Mouse (Mus musculus) heart, embryonic 15.5 days (tissue): ENCODE measurements at regions not wholly inside any gene's neighbourhood (a gene's known extent, or its start where the extent isn't known, plus 50 kb on each side); places are given as distances from the start of the nearest gene placed in this dataset.

Experiments used
- ATAC-seq: fragments of 200-750 bp; cut with Nextera tagmentation; replicated peaks from 2 replicates; pipeline ENCODE4 v1.8.0; 2017; ENCODE audit warnings: low read depth, moderate TSS enrichment; ENCODE audit not compliant: insufficient number of reproducible peaks, insufficient read depth, low FRiP score
- H3K27ac ChIP-seq: fragments of 300-500 bp; sonication (generic); 2 replicates; pipeline ENCODE4 v1.5.1; 2015; ENCODE audit warnings: mild to moderate bottlenecking, inconsistent platforms
- H3K27me3 ChIP-seq: fragments of 300-500 bp; sonication (generic); 2 replicates; pipeline ENCODE4 v1.6.1; 2015; ENCODE audit warnings: inconsistent platforms
- H3K36me3 ChIP-seq: fragments of 300-500 bp; sonication (generic); 2 replicates; pipeline ENCODE4 v1.6.1; 2015; ENCODE audit warnings: mild to moderate bottlenecking, inconsistent platforms
- H3K4me1 ChIP-seq: fragments of 300-500 bp; sonication (generic); replicated peaks from 2 replicates; pipeline ENCODE4 v1.6.1; 2015; ENCODE audit warnings: inconsistent platforms
- H3K4me2 ChIP-seq: fragments of 300-500 bp; sonication (generic); 2 replicates; pipeline ENCODE4 v1.6.1; 2015; ENCODE audit warnings: inconsistent platforms, mild to moderate bottlenecking, moderate library complexity
- H3K4me3 ChIP-seq: fragments of 300-500 bp; sonication (generic); 2 replicates; pipeline ENCODE4 v1.5.1; 2015; ENCODE audit warnings: mild to moderate bottlenecking, inconsistent platforms
- H3K9ac ChIP-seq: fragments of 300-500 bp; sonication (generic); 2 replicates; pipeline ENCODE4 v1.6.1; 2015; ENCODE audit warnings: mild to moderate bottlenecking, inconsistent platforms
- H3K9me3 ChIP-seq: fragments of 300-500 bp; sonication (generic); replicated peaks from 2 replicates; pipeline ENCODE4 v1.6.1; 2016; ENCODE audit warnings: inconsistent platforms
- WGBS: fragments of 180-500 bp; shearing (Covaris S2); methylation state at CpG from one replicate; pipeline ENCODE4 v1.1.7; 2015; ENCODE audit warnings: mixed read lengths; 5-methylcytosine and 5-hydroxymethylcytosine counted together

DNA sequence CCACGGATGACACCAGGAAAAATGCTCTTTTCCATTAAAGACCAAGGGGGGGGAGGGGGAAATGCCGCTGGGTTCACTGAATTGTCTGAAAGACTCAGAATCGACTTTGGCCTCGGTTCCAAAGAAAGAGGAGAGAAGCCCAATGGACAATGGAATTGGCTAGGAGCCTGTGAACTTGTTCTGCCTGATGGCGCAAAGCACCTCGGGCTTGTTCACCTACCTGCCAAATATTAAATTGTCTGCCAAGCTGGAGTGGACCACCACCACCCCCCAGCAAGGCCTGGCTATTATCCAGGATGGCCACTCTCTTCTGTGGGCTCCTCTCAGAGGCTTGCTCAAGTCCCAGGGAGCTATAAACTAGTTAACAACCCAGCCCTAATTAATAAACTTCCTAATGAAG lies 352.7 kb upstream of the Jmjd1c start:
- H3K4me1 ChIP-seq: no peaks in the 10 kb centered on the region
- H3K9me3 ChIP-seq: no peaks in the 10 kb centered on the region
- H3K27me3 ChIP-seq: no peaks in the 10 kb centered on the region
- H3K9ac ChIP-seq: no peak overlapping the region
- no peaks in the 10 kb centered on the region for H3K36me3 ChIP-seq
- H3K4me3 ChIP-seq: no peak overlapping the region
- no peak for ATAC-seq
- no peak overlapping the region for H3K27ac ChIP-seq
- H3K4me2 ChIP-seq: no peak overlapping the region
- WGBS: 86% methylated on average over 6 of the region's 6 CpGs

DNA sequence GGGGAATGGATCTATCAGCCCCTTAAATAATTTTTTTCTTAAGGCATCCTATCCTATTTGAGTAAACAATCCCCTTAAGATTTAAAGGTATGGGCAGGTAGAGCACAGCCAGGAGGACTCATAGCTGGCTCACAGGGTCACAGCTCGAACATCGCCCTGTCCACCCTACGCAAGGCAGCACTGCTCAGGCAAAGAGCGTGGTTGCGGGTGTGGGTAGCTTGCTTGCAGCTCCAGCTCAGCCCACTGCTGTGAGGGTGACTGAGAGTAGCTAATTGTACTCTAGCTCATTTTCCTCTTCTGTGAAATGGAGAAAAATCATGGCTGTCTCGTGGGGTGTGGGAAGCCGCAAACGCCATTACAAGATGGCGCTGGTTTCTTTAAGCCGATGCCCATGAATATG lies 350.1 kb upstream of the Jmjd1c start:
- no peak overlapping the region for H3K4me2 ChIP-seq
- H3K9me3 ChIP-seq: no peaks in the 10 kb centered on the region
- 92% methylated on average over 10 of the region's 10 CpGs for WGBS
- H3K36me3 ChIP-seq: no peaks in the 10 kb centered on the region
- no peak for ATAC-seq
- no peak overlapping the region for H3K27ac ChIP-seq
- no peaks in the 10 kb centered on the region for H3K27me3 ChIP-seq
- H3K9ac ChIP-seq: no peak overlapping the region
- no peak overlapping the region for H3K4me3 ChIP-seq
- no peaks in the 10 kb centered on the region for H3K4me1 ChIP-seq

DNA sequence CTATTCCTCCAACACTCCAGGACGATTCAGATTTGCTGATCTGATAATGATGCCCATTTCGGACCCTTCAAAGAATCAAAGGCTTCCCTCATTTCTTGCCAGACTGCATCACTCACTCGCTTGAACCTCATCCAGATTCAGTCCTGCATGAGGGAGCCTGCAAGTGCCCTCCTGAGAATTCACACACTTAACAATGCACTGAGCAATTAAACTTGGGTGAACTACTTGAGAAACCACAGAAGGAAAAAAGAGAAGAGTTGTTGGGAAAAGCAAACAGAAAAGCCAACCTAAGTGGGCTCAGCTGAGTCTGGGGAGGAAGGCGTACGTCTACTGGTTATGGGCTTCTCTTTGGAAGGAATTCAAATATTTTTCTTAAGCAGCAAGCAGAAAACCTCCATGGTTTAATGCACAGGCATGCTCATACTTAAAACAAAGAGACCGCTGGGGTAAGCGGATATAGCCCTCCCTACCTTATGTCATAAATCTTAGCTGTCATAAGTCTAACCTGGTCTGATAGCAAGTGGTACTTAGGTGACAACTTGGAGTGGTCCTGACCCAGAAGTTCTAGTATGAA lies 343.6 kb upstream of the Jmjd1c start:
- Histone ChIP-seq H3K27me3 (no peaks in the 10 kb centered on the region), H3K4me1 (no peaks in the 10 kb centered on the region), H3K4me2 (no peak overlapping the region), H3K4me3 (no peak overlapping the region), H3K9me3 (no peaks in the 10 kb centered on the region), H3K27ac (no peak overlapping the region), H3K9ac (no peak overlapping the region), H3K36me3 (no peaks in the 10 kb centered on the region)
- 78% methylated on average over 7 of the region's 7 CpGs for WGBS
- no peak for ATAC-seq

DNA sequence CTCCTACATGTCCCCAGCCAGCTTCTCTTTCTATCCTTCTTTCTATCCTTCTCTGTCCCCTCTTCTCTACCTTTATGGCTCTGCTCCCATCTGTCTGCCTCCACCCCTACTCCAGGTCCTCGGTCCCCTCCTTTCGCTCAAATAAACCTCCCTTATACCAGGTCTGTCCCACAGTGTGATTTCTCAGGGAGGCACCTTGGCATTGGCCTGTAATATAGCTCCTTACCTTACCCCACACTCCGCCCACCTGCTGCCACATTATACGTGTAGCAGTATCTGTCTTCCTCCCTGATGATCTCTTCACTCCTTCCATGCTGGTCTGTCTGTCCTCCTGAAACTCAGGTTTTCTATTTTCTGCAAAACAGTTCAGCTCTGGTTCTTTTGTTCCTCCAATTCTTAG lies 339.1 kb upstream of the Jmjd1c start:
- ATAC-seq: no peak
- H3K36me3 ChIP-seq: no peaks in the 10 kb centered on the region
- 84% methylated on average over 4 of the region's 4 CpGs for WGBS
- no peak overlapping the region for H3K9ac ChIP-seq
- H3K4me3 ChIP-seq: no peak overlapping the region
- no peak overlapping the region for H3K4me2 ChIP-seq
- no peaks in the 10 kb centered on the region for H3K4me1 ChIP-seq
- no peak overlapping the region for H3K27ac ChIP-seq
- no peaks in the 10 kb centered on the region for H3K9me3 ChIP-seq
- no peaks in the 10 kb centered on the region for H3K27me3 ChIP-seq

DNA sequence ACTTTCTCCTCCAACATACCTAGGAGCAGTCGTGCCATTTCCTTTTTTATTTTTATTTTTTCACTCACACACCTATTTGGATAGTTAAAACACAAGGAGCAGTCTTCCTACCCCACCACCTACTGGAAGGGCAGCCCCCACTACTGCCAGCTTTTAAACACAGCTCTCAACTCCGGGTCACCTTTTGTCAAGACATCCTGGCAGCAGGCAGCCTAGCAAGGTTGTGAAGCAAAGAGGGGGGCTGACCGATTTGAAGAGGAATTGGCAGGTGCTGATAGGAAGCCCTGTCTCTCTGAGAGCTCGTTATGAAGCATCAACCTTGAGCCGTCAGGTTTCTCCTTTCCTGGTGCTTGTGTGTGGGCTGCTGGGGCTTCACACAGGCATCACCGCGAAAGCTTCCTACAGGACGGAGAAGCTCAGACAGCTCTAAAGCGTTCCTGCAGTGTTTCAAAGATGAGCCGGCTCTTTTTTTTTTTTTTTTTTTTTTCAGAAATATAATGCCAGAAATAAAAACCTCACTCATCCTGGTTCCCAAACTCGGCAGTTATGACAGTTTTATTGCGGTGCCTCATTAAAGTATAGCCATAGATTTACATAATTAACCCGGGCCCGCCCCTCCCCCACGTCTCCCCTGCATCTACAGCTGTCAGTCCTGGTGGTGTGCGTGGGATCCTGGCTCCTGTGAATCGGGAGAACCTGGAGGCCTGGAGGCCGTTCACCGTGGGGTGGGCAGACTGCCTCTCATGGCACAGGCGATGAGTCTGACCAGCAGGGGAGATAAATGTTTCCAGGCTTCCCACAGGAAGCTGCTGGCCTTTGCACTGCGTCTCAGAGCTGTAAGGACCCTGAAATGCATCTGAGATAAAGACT lies 325.5 kb upstream of the Jmjd1c start:
- H3K4me3 ChIP-seq: no peak overlapping the region
- H3K9ac ChIP-seq: no peak overlapping the region

DNA sequence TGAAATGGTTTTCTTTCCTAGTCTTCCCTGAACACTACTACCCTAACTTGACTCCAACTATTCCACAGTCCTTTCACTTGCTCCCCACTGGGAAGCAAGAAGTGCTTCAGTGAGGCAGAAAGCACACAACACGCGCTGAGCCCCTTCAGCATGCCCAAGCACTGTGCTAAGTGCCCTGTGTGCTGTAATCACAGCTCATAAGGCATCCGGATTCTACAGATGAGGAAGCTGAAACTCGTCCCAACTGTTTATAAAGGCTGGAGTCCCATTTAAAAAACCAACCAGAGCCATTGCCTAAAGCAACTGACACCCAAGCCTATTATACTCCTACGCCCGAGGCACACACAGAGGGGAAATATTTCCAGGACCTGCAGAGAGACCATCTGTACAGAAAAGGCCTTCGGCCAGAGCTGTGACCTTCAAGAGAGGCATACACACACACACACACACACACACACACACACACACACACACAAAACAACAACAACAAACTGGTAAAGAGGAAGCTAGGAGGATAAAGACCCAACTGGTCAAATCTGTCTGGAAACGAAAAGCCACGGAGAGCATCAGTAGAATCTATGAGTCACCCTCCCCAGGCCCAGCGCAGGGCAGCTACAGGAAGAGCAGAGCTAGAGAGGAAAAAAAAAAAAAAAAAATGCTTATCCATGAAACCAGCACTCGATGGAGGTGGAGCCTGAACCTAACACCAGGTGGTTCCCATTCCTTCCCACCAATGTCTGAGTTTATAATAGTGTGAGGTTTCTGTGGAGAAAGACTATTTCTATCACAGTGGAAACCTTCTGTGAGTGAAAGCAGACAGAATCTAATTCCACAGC lies 315.4 kb upstream of the Jmjd1c start:
- H3K4me3 ChIP-seq: no peak overlapping the region
- no peaks in the 10 kb centered on the region for H3K4me1 ChIP-seq
- H3K4me2 ChIP-seq: no peak overlapping the region
- no peaks in the 10 kb centered on the region for H3K36me3 ChIP-seq
- no peaks in the 10 kb centered on the region for H3K9me3 ChIP-seq
- no peak overlapping the region for H3K9ac ChIP-seq
- ATAC-seq: no peak; the same call in 1 of the 2 replicates
- no peaks in the 10 kb centered on the region for H3K27me3 ChIP-seq
- 55% methylated on average over 11 of the region's 11 CpGs for WGBS
- no peak overlapping the region for H3K27ac ChIP-seq

More for the DNA sequence above, 325.5 kb upstream of the Jmjd1c start:
- Histone ChIP-seq H3K4me1 (peaks cover 6% of the 10 kb centered on the region; the same call in 1 of the 2 replicates), H3K27ac (no peak overlapping the region), H3K36me3 (no peaks in the 10 kb centered on the region), H3K4me2 (peak overlapping the region; percentile 48), H3K27me3 (no peaks in the 10 kb centered on the region), H3K9me3 (peaks cover 14% of the 10 kb centered on the region; the same call in 1 of the 2 replicates)
- no peak for ATAC-seq
- 28% methylated on average over 21 of the region's 21 CpGs for WGBS

DNA sequence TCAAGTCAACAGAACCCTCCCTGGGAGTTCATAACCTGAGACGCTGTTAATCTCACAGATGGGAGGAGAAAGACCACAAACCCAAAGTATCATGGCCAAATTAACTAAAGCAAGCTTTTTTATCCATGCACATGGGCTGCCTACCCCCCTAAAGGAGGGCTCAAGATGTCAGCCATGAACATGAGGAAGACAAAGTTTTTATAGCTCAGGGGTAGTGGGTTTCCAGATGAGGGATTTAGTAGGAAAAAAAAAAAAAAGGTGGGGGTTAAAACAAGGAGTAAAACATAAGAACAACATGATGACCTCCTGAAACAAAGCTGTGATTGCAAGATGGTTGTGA lies 314.8 kb upstream of the Jmjd1c start:
- no peak overlapping the region for H3K9ac ChIP-seq
- 63% methylated on average over 1 of the region's 1 CpGs for WGBS
- H3K9me3 ChIP-seq: no peaks in the 10 kb centered on the region
- no peak overlapping the region for H3K4me3 ChIP-seq
- no peaks in the 10 kb centered on the region for H3K4me1 ChIP-seq
- no peaks in the 10 kb centered on the region for H3K36me3 ChIP-seq
- ATAC-seq: no peak
- no peak overlapping the region for H3K27ac ChIP-seq
- no peak overlapping the region for H3K4me2 ChIP-seq
- no peaks in the 10 kb centered on the region for H3K27me3 ChIP-seq

DNA sequence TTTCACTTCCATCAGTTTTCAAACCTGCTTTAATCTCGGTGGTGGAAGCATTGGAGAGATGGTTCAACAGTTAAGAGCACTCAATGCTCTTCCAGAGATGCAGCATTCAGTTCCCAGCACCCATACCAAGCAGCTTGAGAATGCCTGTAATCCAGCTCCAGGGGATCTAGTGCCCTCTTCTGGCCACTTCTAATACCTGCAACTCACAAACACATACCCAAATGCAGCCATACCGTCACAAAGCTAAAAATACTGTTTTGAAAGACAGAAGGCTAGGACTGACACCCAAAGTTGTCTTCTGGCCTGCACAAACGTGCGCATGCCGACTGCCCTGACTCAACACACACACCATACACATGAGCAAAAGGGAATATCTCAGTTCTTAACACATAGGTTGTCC lies 313.9 kb upstream of the Jmjd1c start:
- 94% methylated on average over 5 of the region's 5 CpGs for WGBS
- no peak overlapping the region for H3K9ac ChIP-seq
- no peak for ATAC-seq

DNA sequence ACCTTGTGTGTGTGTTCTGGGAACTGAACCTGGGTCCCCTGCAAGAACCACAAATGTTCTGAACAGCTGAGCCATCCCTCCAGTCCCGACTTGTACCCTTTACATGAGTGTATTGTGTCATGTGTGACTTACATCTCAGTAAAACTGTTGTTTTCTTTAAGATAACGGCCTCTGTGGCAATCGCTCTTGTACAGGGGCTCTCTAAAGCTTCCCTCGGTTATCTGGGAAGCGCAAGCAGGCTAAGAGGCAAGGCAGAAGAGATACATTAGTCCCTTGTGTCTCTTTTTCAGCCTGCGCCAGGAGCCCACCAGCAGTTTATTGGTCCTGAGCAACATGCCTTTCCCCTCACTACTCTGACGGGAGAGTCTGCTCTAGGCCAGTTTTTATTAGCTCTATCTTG lies 308.1 kb upstream of the Jmjd1c start:
- H3K4me2 ChIP-seq: no peak overlapping the region
- ATAC-seq: no peak
- no peaks in the 10 kb centered on the region for H3K4me1 ChIP-seq
- no peak overlapping the region for H3K9ac ChIP-seq
- H3K4me3 ChIP-seq: no peak overlapping the region
- no peak overlapping the region for H3K27ac ChIP-seq
- no peaks in the 10 kb centered on the region for H3K27me3 ChIP-seq
- 48% methylated on average over 7 of the region's 7 CpGs for WGBS
- no peaks in the 10 kb centered on the region for H3K36me3 ChIP-seq
- H3K9me3 ChIP-seq: no peaks in the 10 kb centered on the region

More for the DNA sequence above, 313.9 kb upstream of the Jmjd1c start:
- Histone ChIP-seq H3K4me1 (no peaks in the 10 kb centered on the region), H3K4me2 (no peak overlapping the region), H3K4me3 (no peak overlapping the region), H3K27ac (no peak overlapping the region), H3K36me3 (no peaks in the 10 kb centered on the region), H3K27me3 (no peaks in the 10 kb centered on the region), H3K9me3 (no peaks in the 10 kb centered on the region)

DNA sequence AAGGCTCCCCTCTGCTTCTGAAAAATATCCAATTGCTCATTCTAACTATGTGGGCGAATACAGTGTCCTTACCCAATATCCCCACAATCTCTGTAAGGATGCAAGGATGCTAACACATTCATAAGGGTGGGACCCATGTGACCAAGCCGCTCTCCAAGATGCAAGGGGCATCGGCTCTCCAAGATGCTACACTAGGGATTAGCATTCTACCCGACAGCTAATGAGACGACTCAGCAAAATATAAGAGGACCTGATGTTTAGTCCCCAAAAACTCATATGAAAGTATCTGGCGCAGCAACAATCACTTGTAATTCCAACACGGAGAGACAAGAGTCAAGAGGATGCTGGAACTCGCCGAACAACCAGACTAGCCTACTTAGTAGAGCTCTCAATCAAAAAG lies 299.6 kb upstream of the Jmjd1c start:
- no peaks in the 10 kb centered on the region for H3K36me3 ChIP-seq
- H3K4me1 ChIP-seq: no peaks in the 10 kb centered on the region
- H3K27me3 ChIP-seq: no peaks in the 10 kb centered on the region
- no peaks in the 10 kb centered on the region for H3K9me3 ChIP-seq
- WGBS: 85% methylated on average over 9 of the region's 9 CpGs
- H3K9ac ChIP-seq: no peak overlapping the region
- no peak overlapping the region for H3K4me3 ChIP-seq
- H3K4me2 ChIP-seq: no peak overlapping the region
- no peak for ATAC-seq
- H3K27ac ChIP-seq: no peak overlapping the region

DNA sequence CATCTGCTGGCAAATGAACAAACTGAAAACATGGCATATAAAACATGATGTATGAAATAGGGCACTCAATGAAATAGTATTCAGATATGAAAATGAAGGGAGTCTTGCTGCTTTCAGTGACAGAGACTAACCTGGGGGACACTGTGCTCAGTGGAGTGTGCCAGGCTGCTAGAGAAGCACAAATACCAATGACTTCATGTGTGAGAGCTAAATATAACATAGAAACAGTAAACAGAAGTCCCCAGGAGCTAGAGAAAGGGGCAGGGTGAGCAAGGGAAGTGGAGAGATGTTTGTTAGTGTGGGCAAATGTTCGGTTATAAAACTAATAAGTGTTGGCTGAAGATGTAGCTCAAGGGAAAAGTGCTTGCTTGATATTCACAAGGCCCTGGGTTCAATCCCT lies 293.2 kb upstream of the Jmjd1c start:
- Histone ChIP-seq H3K27me3 (no peaks in the 10 kb centered on the region), H3K4me1 (no peaks in the 10 kb centered on the region), H3K27ac (no peak overlapping the region), H3K9ac (no peak overlapping the region), H3K4me2 (no peak overlapping the region), H3K4me3 (no peak overlapping the region), H3K36me3 (no peaks in the 10 kb centered on the region), H3K9me3 (no peaks in the 10 kb centered on the region; the same call in 1 of the 2 replicates)
- ATAC-seq: no peak
- WGBS: 54% methylated on average over 1 of the region's 1 CpGs
